Mouse (Mus musculus): ENCODE measurements around the gene Unc5a.

Gene Unc5a

GRCm38 (mm10) chr13:54968636-54969035, 19.4 kb downstream of the Unc5a start:
- no peaks in the 10 kb centered on the region for H3K36me3 ChIP-seq (ENCODE audit: control insufficient read depth, insufficient read depth, low read length, poor library complexity, severe bottlenecking)
- DNase-seq (ENCODE audit: low read depth, low spot score) = no peak
- no peaks in the 10 kb centered on the region for H3K27me3 ChIP-seq (ENCODE audit: control insufficient read depth, insufficient read depth, low read length, poor library complexity, severe bottlenecking)

DNA sequence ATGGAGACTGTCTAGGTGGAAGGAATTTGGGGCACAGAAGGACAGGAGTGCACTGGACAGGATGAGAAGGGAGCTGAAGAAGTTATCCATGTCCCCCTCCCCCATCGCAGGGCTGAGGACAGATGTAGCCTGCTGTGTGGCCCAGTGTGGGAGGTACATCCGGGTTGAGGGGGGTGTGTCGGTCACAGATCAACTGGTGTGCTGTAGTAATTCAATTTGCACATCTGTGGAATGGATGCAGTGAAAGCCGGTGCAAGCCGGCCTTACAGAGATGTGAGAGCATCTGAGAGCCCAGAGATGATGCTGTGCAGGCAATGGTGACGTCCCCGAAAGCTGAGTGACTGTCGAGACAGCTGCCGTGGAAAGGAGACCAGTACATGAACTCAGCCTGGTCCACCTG, 20.3 kb downstream of the Unc5a start:
- H3K36me3 ChIP-seq (ENCODE audit: control insufficient read depth, insufficient read depth, low read length, poor library complexity, severe bottlenecking) = no peaks in the 10 kb centered on the region
- H3K27me3 ChIP-seq (ENCODE audit: control insufficient read depth, insufficient read depth, low read length, poor library complexity, severe bottlenecking) = no peaks in the 10 kb centered on the region
- no peak for DNase-seq (ENCODE audit: low read depth, low spot score)

- DNase-seq (ENCODE audit: low read depth, low spot score) = peak; percentile 37
- Histone ChIP-seq H3K36me3 (ENCODE audit: control insufficient read depth, insufficient read depth, low read length, poor library complexity, severe bottlenecking) (no peaks in the 10 kb centered on the region), H3K27me3 (ENCODE audit: control insufficient read depth, insufficient read depth, low read length, poor library complexity, severe bottlenecking) (no peaks in the 10 kb centered on the region)
Observed at GRCm38 (mm10) chr13:54970521-54971247, 21.5 kb downstream of the Unc5a start.

GRCm38 (mm10) chr13:54975546-54975945, 26.3 kb downstream of the Unc5a start:
- H3K36me3 ChIP-seq (ENCODE audit: control insufficient read depth, insufficient read depth, low read length, poor library complexity, severe bottlenecking) = no peaks in the 10 kb centered on the region
- no peak for DNase-seq (ENCODE audit: low read depth, low spot score)
- H3K27me3 ChIP-seq (ENCODE audit: control insufficient read depth, insufficient read depth, low read length, poor library complexity, severe bottlenecking) = no peaks in the 10 kb centered on the region

DNA sequence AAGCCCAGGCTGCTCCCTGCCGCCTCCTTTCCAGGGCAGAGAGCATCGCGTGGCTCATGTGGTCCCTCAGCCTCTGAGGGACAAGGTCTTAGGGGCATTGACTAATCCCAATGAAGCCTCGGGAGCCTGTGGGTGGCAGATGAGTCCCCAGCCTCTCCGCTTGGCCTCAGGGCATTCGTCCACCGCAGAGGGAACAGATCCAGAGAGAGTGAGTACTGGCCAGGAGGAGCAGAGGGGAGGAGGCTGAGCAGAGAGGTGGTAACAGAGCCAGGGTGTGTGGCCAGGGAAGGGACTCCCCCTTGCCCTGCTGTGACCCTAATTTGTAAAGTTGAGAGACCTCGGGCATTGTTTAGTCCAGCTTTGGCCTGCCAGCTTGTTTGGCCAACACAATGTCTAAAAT, 29.6 kb downstream of the Unc5a start:
- Histone ChIP-seq H3K27me3 (ENCODE audit: control insufficient read depth, insufficient read depth, low read length, poor library complexity, severe bottlenecking) (no peaks in the 10 kb centered on the region), H3K36me3 (ENCODE audit: control insufficient read depth, insufficient read depth, low read length, poor library complexity, severe bottlenecking) (no peaks in the 10 kb centered on the region)
- DNase-seq (ENCODE audit: low read depth, low spot score) = no peak

DNA sequence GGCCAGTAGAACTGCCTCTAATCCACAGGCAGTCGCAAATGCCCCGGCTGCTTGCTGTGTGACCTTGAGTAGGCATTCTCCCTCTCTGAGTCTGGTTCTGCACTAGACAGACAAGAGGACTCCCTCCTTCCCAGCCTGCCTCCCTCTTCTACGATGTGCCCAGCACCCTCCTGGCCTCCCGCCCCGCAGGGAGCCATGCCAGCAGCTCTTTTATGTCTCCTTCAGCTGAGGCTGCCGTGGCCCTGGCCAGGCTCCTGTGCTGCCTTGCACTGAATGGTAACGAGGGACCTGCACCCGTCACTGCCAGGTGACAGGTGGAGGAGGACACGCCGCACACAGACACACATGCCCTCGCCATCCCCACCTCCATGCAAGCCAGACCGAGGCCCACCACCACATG, 31.7 kb downstream of the Unc5a start:
- no peak for DNase-seq (ENCODE audit: low read depth, low spot score)

GRCm38 (mm10) chr13:54983001-54983400, 33.8 kb downstream of the Unc5a start:
- Histone ChIP-seq H3K36me3 (ENCODE audit: control insufficient read depth, insufficient read depth, low read length, poor library complexity, severe bottlenecking) (no peaks in the 10 kb centered on the region), H3K27me3 (ENCODE audit: control insufficient read depth, insufficient read depth, low read length, poor library complexity, severe bottlenecking) (no peaks in the 10 kb centered on the region)
- DNase-seq (ENCODE audit: low read depth, low spot score) = no peak

More for the DNA sequence above, 31.7 kb downstream of the Unc5a start:
- Histone ChIP-seq H3K36me3 (ENCODE audit: control insufficient read depth, insufficient read depth, low read length, poor library complexity, severe bottlenecking) (no peaks in the 10 kb centered on the region), H3K27me3 (ENCODE audit: control insufficient read depth, insufficient read depth, low read length, poor library complexity, severe bottlenecking) (no peaks in the 10 kb centered on the region)

DNA sequence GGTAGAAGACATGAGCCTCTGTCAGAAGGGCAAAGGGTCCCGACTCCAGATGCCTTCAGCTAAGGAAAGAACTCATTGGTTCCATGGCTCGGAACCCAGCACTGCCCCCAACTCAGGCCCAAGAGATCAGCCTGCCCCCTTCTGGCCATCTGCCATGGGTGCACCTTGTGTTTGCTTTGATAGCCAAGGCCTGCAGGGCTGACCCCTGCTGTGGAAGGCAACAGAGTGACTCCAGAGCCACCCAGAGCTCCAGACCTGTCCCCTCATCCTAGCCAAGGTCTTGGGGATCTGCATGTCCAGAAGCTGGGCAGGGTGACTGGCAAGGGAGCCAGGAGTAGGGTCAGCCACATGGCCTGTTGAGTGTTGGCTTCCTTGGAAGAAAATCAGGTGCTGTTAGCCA, 34.4 kb downstream of the Unc5a start:
- Histone ChIP-seq H3K36me3 (ENCODE audit: control insufficient read depth, insufficient read depth, low read length, poor library complexity, severe bottlenecking) (no peaks in the 10 kb centered on the region), H3K27me3 (ENCODE audit: control insufficient read depth, insufficient read depth, low read length, poor library complexity, severe bottlenecking) (no peaks in the 10 kb centered on the region)
- DNase-seq (ENCODE audit: low read depth, low spot score) = peak; percentile 12

GRCm38 (mm10) chr13:54987405-54987804, 38.2 kb downstream of the Unc5a start:
- H3K27me3 ChIP-seq (ENCODE audit: control insufficient read depth, insufficient read depth, low read length, poor library complexity, severe bottlenecking) = no peaks in the 10 kb centered on the region
- H3K36me3 ChIP-seq (ENCODE audit: control insufficient read depth, insufficient read depth, low read length, poor library complexity, severe bottlenecking) = no peaks in the 10 kb centered on the region
- DNase-seq (ENCODE audit: low read depth, low spot score) = no peak

- DNase-seq (ENCODE audit: low read depth, low spot score) = no peak
- no peaks in the 10 kb centered on the region for H3K36me3 ChIP-seq (ENCODE audit: control insufficient read depth, insufficient read depth, low read length, poor library complexity, severe bottlenecking)
- H3K27me3 ChIP-seq (ENCODE audit: control insufficient read depth, insufficient read depth, low read length, poor library complexity, severe bottlenecking) = no peaks in the 10 kb centered on the region
Observed at GRCm38 (mm10) chr13:54988181-54988760, 39.1 kb downstream of the Unc5a start.

DNA sequence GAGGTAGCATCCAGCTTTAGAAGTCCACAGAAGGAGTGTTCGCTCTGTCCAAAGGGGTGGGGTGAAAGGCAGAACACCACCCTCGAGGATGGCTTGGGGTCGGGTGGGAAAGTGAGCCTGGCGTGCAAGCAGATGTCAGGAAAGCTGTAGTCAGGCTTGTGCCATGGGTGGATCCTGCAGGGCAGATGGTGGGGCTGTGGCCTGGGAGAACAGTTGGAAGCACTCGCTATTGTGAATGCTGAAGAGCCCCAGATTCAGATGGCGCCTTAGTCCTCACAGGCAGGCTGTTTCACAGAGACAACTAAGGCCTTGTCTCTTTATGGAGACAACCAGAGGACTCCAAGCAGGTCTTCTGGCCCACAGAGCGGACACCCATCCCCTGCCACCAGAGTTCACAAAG, 43.0 kb downstream of the Unc5a start:
- DNase-seq (ENCODE audit: low read depth, low spot score) = no peak
- Histone ChIP-seq H3K27me3 (ENCODE audit: control insufficient read depth, insufficient read depth, low read length, poor library complexity, severe bottlenecking) (no peaks in the 10 kb centered on the region), H3K36me3 (ENCODE audit: control insufficient read depth, insufficient read depth, low read length, poor library complexity, severe bottlenecking) (no peaks in the 10 kb centered on the region)

- Histone ChIP-seq H3K27me3 (ENCODE audit: control insufficient read depth, insufficient read depth, low read length, poor library complexity, severe bottlenecking) (no peaks in the 10 kb centered on the region), H3K36me3 (ENCODE audit: control insufficient read depth, insufficient read depth, low read length, poor library complexity, severe bottlenecking) (no peaks in the 10 kb centered on the region)
- DNase-seq (ENCODE audit: low read depth, low spot score) = no peak
Observed at GRCm38 (mm10) chr13:54994576-54994975, 45.4 kb downstream of the Unc5a start.

- no peak for DNase-seq (ENCODE audit: low read depth, low spot score)
- Histone ChIP-seq H3K36me3 (ENCODE audit: control insufficient read depth, insufficient read depth, low read length, poor library complexity, severe bottlenecking) (no peaks in the 10 kb centered on the region), H3K27me3 (ENCODE audit: control insufficient read depth, insufficient read depth, low read length, poor library complexity, severe bottlenecking) (no peaks in the 10 kb centered on the region)
Observed at GRCm38 (mm10) chr13:54995161-54995560, 46.0 kb downstream of the Unc5a start.

- Histone ChIP-seq H3K36me3 (ENCODE audit: control insufficient read depth, insufficient read depth, low read length, poor library complexity, severe bottlenecking) (no peaks in the 10 kb centered on the region), H3K27me3 (ENCODE audit: control insufficient read depth, insufficient read depth, low read length, poor library complexity, severe bottlenecking) (no peaks in the 10 kb centered on the region)
- no peak for DNase-seq (ENCODE audit: low read depth, low spot score)
Observed at GRCm38 (mm10) chr13:54997568-54997967, 48.4 kb downstream of the Unc5a start.

DNA sequence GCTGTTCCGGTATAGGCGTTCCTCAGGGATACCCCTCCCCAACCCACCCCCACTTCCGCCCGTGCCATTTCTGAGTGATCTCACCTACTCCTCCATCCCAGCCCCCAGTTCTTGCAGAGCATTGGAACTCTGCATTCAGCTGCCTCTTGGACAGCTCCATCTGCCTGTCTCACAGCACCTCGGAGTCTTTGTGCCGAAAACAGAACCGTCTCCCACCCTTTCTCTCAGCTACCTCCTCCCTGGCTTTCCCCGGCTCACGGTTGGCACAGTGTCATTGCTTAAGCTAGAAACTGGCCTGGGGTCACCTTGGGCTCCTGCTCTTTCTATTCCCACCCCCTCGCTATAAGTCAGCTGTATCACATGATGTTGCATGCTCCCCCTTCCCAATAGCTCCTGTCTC, 51.2 kb downstream of the Unc5a start:
- no peaks in the 10 kb centered on the region for H3K36me3 ChIP-seq (ENCODE audit: control insufficient read depth, insufficient read depth, low read length, poor library complexity, severe bottlenecking)
- no peak for DNase-seq (ENCODE audit: low read depth, low spot score)
- H3K27me3 ChIP-seq (ENCODE audit: control insufficient read depth, insufficient read depth, low read length, poor library complexity, severe bottlenecking) = no peaks in the 10 kb centered on the region

DNA sequence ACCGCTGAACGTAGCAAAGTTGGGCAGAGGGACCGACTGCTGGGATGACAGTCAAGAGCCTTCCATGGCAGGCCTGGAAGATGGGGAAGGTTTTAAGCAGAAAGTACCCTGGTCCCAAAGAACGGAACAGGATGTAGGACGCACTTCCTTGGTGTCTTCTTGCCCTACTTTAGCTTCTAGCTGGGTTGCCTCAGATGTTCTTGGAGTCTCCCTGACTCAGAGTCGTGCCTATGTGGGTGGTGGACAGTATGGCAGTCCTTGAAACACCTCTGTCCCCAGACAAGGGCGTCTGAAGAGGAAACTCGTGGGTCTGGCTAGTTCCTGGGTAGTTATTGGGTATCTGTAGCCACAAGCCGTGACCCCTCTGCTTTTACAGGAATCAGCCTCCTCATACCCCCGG, 52.9 kb downstream of the Unc5a start:
- DNase-seq (ENCODE audit: low read depth, low spot score) = no peak
- no peaks in the 10 kb centered on the region for H3K27me3 ChIP-seq (ENCODE audit: control insufficient read depth, insufficient read depth, low read length, poor library complexity, severe bottlenecking)
- no peaks in the 10 kb centered on the region for H3K36me3 ChIP-seq (ENCODE audit: control insufficient read depth, insufficient read depth, low read length, poor library complexity, severe bottlenecking)

All from splenic B cell, adult 2 months (primary cell).